Mouse (Mus musculus) heart, postnatal 0 days (tissue): Measurements from ENCODE around the gene Dennd5b.

Experiments used
- CTCF ChIP-seq: IDR thresholded peaks from 2 replicates; pipeline ENCODE4 v1.5.1; 2016; ENCODE audit warnings: antibody characterized with exemption, control low read depth, low read depth
- EP300 ChIP-seq: IDR thresholded peaks from 2 replicates; pipeline ENCODE4 v1.6.1; 2016; ENCODE audit warnings: antibody characterized with exemption, low read depth

DNA sequence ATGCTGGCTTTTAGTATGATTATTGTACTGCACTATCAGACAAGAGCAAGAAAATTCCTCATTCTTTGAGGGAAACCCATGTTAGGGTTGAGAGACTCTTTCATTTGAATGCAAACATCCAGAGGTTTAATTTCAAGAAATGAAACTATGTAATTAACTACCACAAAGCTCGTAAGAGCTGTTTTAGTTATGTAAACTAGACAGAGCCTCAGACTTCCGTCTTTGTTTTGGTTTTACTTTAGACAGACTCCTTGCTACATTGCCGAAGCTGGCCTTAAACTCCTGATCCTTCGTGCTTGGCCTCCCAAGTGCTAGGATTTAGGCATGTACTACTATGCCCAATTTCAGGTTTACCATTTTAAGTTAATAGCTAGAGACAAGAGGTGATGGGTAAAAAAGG, 61.4 kb downstream of the Dennd5b start:
- TF ChIP-seq CTCF (no peak), EP300 (no peak)
